Mouse (Mus musculus) kidney, adult 11 months (tissue): ENCODE data around the gene Plch2.

ENCODE experiments used
- DNase-seq: peaks from one replicate; pipeline ENCODE4 v3.0.0; 2022

Plch2 gene

GRCm38 (mm10) chr4:154952461-154953241, 103.9 kb downstream of the Plch2 start:
- no peak for DNase-seq

- no peak for DNase-seq
These were observed 107.0 kb downstream of the Plch2 start for GRCm38 (mm10) chr4:154949589-154949982.

- DNase-seq: no peak
These were observed 107.5 kb downstream of the Plch2 start for GRCm38 (mm10) chr4:154948940-154949588.

- no peak for DNase-seq
These were observed 108.3 kb downstream of the Plch2 start for GRCm38 (mm10) chr4:154948066-154948939.

- DNase-seq: peak; percentile 89
These were observed 110.3 kb downstream of the Plch2 start for GRCm38 (mm10) chr4:154946319-154946718.

DNA sequence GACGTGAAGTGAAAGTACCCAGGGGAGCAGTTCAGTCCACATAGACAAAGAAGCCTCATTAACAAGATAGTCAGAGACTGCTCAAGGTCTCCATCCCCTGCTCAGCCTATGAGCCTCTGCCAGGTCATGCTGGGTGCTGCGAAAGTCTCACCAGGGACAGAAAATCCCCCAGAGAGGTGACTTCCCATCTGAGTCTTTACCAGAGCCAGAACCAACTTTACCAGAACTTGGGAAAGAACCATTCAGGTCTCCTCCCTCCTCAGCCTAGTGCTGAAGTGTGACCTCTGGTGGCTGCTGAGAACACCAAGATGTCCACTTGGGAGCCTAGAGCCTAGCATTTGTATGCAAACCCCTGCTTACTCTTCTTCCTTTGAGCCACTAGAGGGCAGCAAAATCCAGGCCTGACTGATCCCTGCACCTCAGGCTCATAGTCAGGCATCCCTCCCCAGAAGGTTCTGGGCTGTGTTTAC, 112.4 kb downstream of the Plch2 start:
- peak; percentile 79 for DNase-seq

DNA sequence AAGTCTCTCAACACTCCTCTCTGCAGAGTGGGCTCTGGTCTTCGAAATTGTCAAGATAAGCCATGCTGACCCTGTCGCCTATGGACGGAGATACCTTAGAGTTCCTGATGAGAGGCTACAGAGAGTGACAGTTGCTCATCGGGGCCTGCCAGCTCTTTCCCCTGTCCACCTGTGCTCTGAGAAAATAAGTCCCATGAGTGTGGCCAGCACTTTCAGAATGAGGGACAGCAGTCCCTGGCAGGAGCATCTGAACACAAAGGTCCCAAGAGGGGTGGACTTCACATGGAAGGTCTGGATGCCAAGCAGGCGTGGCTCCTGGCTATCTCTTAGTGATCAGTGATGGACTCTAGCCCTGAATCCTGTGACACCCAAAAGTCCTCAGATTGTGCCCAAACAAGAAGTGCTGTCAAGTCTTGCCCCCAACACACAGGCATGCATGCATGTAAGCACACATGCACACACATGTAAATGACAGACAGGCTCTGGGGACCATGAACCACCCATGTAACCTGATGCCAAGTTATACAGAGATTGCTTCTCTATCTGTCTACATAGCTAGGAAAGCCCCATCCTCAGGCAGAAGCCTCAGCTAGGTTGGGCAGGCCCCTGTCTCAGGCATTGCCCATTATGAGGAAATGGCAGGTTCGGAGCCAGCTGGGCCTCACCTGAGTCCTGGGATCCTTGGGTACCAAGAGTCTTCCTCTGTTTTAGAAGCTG, 113.1 kb downstream of the Plch2 start:
- no peak for DNase-seq

DNA sequence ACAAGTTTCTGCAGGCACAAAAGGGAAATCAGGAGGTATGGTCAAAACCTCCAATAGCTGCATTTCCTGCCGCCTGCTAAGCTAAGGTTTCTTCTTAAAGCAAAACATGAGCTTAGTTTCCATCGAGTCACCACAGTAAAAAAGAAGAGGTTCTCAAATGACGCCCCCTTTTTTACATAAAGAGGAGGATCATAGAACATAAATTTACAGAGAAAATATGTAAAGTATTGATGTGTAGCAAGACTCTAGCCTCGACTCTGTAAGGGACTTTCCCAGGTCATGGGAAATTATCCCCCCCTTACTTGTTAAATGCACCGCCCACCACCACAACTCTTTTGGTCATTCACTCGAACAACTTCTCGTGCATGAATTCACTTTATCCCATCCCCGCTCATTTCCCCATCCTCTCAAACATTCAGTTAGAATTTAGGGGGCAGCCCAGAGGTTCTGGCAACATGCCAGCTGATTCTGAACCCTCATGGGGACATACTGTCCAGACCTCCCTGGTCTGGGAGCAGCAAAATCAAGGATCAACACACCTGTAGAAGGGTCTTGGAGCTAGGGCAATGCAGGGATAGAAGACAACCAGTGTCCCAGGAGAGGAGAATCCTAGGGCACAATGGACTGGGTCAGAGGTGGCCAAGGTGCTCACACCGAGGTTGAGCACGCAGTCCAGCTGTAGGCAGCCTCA, 113.8 kb downstream of the Plch2 start:
- no peak for DNase-seq

DNA sequence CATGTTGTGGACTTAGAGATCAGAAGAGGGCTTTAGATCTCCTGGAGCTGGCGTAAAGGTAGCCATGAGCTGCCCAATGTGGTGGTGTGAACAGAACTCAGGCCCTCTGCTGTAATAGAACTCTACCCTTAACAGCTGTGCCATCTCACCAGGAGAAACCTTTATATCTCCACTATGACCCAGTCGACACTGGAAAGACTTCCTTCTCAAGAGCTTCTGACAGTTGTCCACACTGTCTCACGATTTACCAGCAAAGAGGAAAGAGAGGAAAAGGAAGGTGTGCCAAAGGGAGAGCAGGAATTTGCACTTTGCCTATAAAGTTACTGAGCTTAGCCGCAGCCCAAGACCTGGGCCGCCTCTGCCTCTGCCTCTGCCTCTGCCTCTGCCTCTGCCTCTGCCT, 114.8 kb downstream of the Plch2 start:
- DNase-seq: no peak

DNA sequence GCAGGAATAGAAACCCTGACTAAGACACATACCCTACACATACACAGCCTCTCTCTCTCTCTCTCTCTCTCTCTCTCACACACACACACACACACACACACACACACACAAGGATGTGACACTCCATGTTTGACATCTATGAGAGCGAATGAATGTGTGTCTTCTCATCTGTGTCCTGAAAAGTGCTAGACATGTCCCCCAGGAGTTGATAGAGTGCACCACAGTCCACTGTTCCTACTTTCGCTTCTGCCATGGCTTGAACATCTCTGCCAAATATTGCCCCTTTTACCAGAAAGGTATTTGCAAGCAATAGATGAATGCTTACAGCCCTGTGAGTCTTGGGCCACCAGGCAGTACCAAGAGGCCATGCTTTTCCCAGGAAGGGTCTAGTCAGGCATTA, 116.4 kb downstream of the Plch2 start:
- no peak for DNase-seq

DNA sequence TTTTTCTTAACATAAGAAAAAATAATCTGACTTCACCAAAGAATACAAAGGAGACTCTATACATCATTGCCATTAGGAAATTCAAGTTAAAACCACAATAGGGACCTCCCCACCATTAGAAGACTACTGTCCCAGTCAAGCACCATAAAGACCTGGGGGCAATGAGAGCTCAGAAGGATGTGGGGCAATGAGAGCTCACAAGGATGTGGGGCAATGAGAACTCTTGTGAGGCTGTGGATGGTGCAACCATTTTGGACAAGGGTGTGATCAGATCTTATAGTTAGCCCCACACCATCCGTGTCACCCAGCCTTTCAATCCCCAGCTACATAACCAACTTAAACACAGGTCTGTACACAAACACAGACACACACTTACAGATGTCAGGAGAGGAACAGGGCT, 118.8 kb downstream of the Plch2 start:
- no peak for DNase-seq

GRCm38 (mm10) chr4:154936542-154937255, 119.9 kb downstream of the Plch2 start:
- no peak for DNase-seq

DNA sequence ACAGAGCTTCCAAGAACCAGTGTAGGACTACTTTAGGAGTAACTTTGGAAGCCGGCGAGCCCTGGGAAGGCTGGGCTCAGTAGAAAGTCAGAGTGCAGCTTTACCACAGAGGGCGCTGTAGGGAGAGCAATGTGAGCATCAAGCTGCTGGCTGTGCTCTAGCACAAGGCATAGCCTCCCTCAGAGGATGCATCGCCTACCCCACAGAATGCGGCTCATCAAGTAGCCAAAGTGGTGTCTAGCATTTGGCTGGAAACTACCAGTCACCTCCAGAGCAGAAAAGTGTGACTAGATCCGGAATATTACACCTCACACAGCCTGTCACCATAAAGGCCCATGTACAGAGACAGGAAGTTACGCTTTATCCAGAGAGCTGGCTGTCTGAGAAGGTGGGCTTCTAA, 120.8 kb downstream of the Plch2 start:
- no peak for DNase-seq

GRCm38 (mm10) chr4:154934800-154935199, 121.8 kb downstream of the Plch2 start:
- no peak for DNase-seq

- DNase-seq: no peak
These were observed 123.2 kb downstream of the Plch2 start for GRCm38 (mm10) chr4:154933306-154933907.
